Mouse (Mus musculus): ENCODE measurements at regions not wholly inside any gene's neighbourhood (a gene's known extent, or its start where the extent isn't known, plus 50 kb on each side); places are given as distances from the start of the nearest gene placed in this dataset.

- Histone ChIP-seq H3K4me3 (ENCODE audit: low read depth, low read length) (peak overlapping the region; percentile 29), H3K4me1 (ENCODE audit: control insufficient read depth, insufficient read depth, low read length) (no peaks in the 10 kb centered on the region), H3K9ac (ENCODE audit: low read length) (no peak overlapping the region), H3K27me3 (replicated peaks; ENCODE audit: control insufficient read depth, insufficient read depth, low read length) (no peaks in the 10 kb centered on the region), H3K36me3 (ENCODE audit: control insufficient read depth, insufficient read depth, low read length) (no peaks in the 10 kb centered on the region), H3K4me2 (ENCODE audit: low read length) (peak overlapping the region; percentile 62), H3K9me3 (replicated peaks; ENCODE audit: control insufficient read depth, low read length) (no peaks in the 10 kb centered on the region), H3K27ac (ENCODE audit: low read depth, low read length) (no peak overlapping the region)
- 38% methylated on average over 36 of the region's 42 CpGs for WGBS
- peak; percentile 29; the same call in 1 of the 2 replicates for ATAC-seq
- no peak for DNase-seq (ENCODE audit: low spot score)
These were observed 179.0 kb upstream of the Xlr start for GRCm38 (mm10) chrX:53976273-53977135.

GRCm38 (mm10) chrX:53975545-53976272 is 178.2 kb upstream of the Xlr start:
- Histone ChIP-seq H3K4me1 (ENCODE audit: control insufficient read depth, insufficient read depth, low read length) (no peaks in the 10 kb centered on the region), H3K4me3 (ENCODE audit: low read depth, low read length) (peak overlapping the region; percentile 29)
- peak; percentile 18; the same call in 1 of the 2 replicates for ATAC-seq

GRCm38 (mm10) chrX:53974732-53975544 is 177.4 kb upstream of the Xlr start:
- Histone ChIP-seq H3K4me2 (ENCODE audit: low read length) (peak overlapping the region; percentile 62), H3K9ac (ENCODE audit: low read length) (peak overlapping the region; percentile 37; the same call in 1 of the 2 replicates), H3K27ac (ENCODE audit: low read depth, low read length) (no peak overlapping the region), H3K4me1 (ENCODE audit: control insufficient read depth, insufficient read depth, low read length) (no peaks in the 10 kb centered on the region), H3K9me3 (replicated peaks; ENCODE audit: control insufficient read depth, low read length) (no peaks in the 10 kb centered on the region), H3K4me3 (ENCODE audit: low read depth, low read length) (peak overlapping the region; percentile 29), H3K27me3 (replicated peaks; ENCODE audit: control insufficient read depth, insufficient read depth, low read length) (no peaks in the 10 kb centered on the region), H3K36me3 (ENCODE audit: control insufficient read depth, insufficient read depth, low read length) (no peaks in the 10 kb centered on the region)
- DNase-seq (ENCODE audit: low spot score) (peak; percentile 10), ATAC-seq (peak; percentile 61)
- 30% methylated on average over 52 of the region's 52 CpGs for WGBS

More at GRCm38 (mm10) chrX:53975545-53976272, 178.2 kb upstream of the Xlr start:
- no peak for DNase-seq (ENCODE audit: low spot score)
- Histone ChIP-seq H3K9me3 (replicated peaks; ENCODE audit: control insufficient read depth, low read length) (no peaks in the 10 kb centered on the region), H3K27ac (ENCODE audit: low read depth, low read length) (no peak overlapping the region), H3K9ac (ENCODE audit: low read length) (no peak overlapping the region), H3K4me2 (ENCODE audit: low read length) (peak overlapping the region; percentile 62), H3K27me3 (replicated peaks; ENCODE audit: control insufficient read depth, insufficient read depth, low read length) (no peaks in the 10 kb centered on the region), H3K36me3 (ENCODE audit: control insufficient read depth, insufficient read depth, low read length) (no peaks in the 10 kb centered on the region)
- 35% methylated on average over 27 of the region's 28 CpGs for WGBS
